Mouse (Mus musculus) cortical plate, adult 2 months (tissue): ENCODE data around the gene Drg1.

Source experiments
- CTCF ChIP-seq: fragments of 200-500 bp; IDR thresholded peaks from 2 replicates; pipeline ENCODE4 v1.5.1; 2011; ENCODE audit warnings: mild to moderate bottlenecking, control low read depth, low read length; ENCODE audit not compliant: insufficient read depth; ENCODE audit errors: extremely low read depth
- POLR2A ChIP-seq: fragments of 200-500 bp; IDR thresholded peaks from 2 replicates; pipeline ENCODE4 v1.6.1; 2011; ENCODE audit warnings: mild to moderate bottlenecking, low read length, control low read depth; ENCODE audit not compliant: insufficient read depth; ENCODE audit errors: extremely low read depth

DNA sequence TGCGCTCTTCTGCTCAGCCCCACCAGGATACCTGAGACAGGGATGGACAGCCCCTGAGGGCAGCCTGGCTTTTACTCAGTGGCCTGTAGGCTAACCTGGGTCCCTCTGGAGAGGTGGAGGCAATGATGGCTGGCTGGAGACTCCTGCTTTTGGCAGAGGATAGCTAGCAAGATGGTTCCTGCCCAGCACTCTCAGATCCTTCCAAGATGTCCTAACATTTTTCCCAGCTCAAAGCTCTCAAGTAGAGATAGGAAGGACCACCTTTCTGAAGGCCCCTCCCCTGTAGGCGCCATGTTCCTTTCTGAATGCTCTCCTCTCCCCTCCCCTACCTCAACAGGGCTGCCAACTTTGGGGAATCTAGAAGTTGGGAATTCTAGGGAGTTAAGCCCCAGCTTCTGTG, 28.4 kb upstream of the Drg1 start:
- TF ChIP-seq POLR2A: no peak
- TF ChIP-seq CTCF: no peak
